In genomic region chr17:7233197-7233596, GRCm38 (mm10) we compare ENCODE assay signal across 19 mouse cellular contexts.
DNase-seq lines count a peak whose midpoint lies in the region; ATAC-seq and TF ChIP-seq lines count a peak whose summit lies in the region.
"Had no signal": no experiment of that assay in that cellular context is flagged by ENCODE, and none has a peak within 500 bp of the region (broad histone marks: within the 10 kb centered on the region; RNA-seq: fewer than 3 reads in every experiment).

No protein-coding gene starts in this region.

- ATAC-seq in forebrain, embryonic 13.5 days = peak; percentile 44; the same call in 1 of the 2 replicates
- no peak for ATAC-seq in midbrain, embryonic 15.5 days (replicated peaks)
- ATAC-seq: CD4-positive, CD25-positive, alpha-beta regulatory T cell, adult 4 months; hindbrain, embryonic 16.5 days; intestine, embryonic 16.5 days; midbrain, embryonic 13.5 days; Patski had no signal

- peaks cover 5% of the 10 kb centered on the region for H3K36me3 ChIP-seq in forebrain, embryonic 13.5 days (ENCODE audit: poor library complexity, severe bottlenecking)
- H3K36me3 ChIP-seq in forebrain, embryonic 10.5 days (replicated peaks) = peaks cover 40% of the 10 kb centered on the region
- peaks cover 27% of the 10 kb centered on the region for H3K36me3 ChIP-seq in limb, embryonic 10.5 days
- H3K36me3 ChIP-seq in midbrain, embryonic 15.5 days (replicated peaks) = no peaks in the 10 kb centered on the region

- no peak overlapping the region for H3K4me3 ChIP-seq in forebrain, embryonic 13.5 days
- no peak overlapping the region for H3K4me3 ChIP-seq in forebrain, embryonic 10.5 days
- no peak overlapping the region for H3K4me3 ChIP-seq in limb, embryonic 10.5 days
- H3K4me3 ChIP-seq in midbrain, embryonic 15.5 days = no peak overlapping the region
- H3K4me3 ChIP-seq: midbrain, embryonic 13.5 days; neural tube, embryonic 13.5 days had no signal

- no peaks in the 10 kb centered on the region for H3K9me3 ChIP-seq in forebrain, embryonic 13.5 days (replicated peaks)
- H3K9me3 ChIP-seq in forebrain, embryonic 10.5 days = no peaks in the 10 kb centered on the region
- H3K9me3 ChIP-seq in limb, embryonic 10.5 days (replicated peaks) = no peaks in the 10 kb centered on the region
- no peaks in the 10 kb centered on the region for H3K9me3 ChIP-seq in midbrain, embryonic 15.5 days
- H3K9me3 ChIP-seq: midbrain, embryonic 13.5 days; neural tube, embryonic 13.5 days had no signal

- no peak for DNase-seq in forebrain, embryonic 10.5 days (ENCODE audit: extremely low spot score, low spot score)
- peak; percentile 39 to 49 for DNase-seq in left cerebral cortex, adult 18-20 months (ENCODE audit: low spot score in 2 of 2)
- no peak for DNase-seq in left cerebral cortex, postnatal 4 days
- DNase-seq in brain, embryonic 14.5 days (ENCODE audit: low read depth) = peak; percentile 64
- no peak for DNase-seq in limb, embryonic 10.5 days (ENCODE audit: low spot score)
- no peak for DNase-seq in urinary bladder, adult 18-20 months (ENCODE audit: low spot score in 2 of 2)
- DNase-seq: adrenal gland, postnatal 10 days; cerebellum, adult 11 months; cerebellum, postnatal 14 days; kidney, postnatal 10 days; liver had no signal

- H3K4me2 ChIP-seq in forebrain, embryonic 13.5 days = no peak overlapping the region
- no peak overlapping the region for H3K4me2 ChIP-seq in midbrain, embryonic 15.5 days
- H3K4me2 ChIP-seq: midbrain, embryonic 13.5 days; neural tube, embryonic 13.5 days had no signal

- intact Hi-C loops in left cerebral cortex, postnatal 4 days (cut with DNase I) = no loop called here

- no peaks in the 10 kb centered on the region for H3K27me3 ChIP-seq in forebrain, embryonic 13.5 days
- no peaks in the 10 kb centered on the region for H3K27me3 ChIP-seq in forebrain, embryonic 10.5 days (ENCODE audit: poor library complexity, severe bottlenecking)
- no peaks in the 10 kb centered on the region for H3K27me3 ChIP-seq in limb, embryonic 10.5 days (ENCODE audit: low read depth, poor library complexity, severe bottlenecking)
- no peaks in the 10 kb centered on the region for H3K27me3 ChIP-seq in midbrain, embryonic 15.5 days (replicated peaks)
- H3K27me3 ChIP-seq: midbrain, embryonic 13.5 days; neural tube, embryonic 13.5 days; Patski had no signal

- no peak for TF ChIP-seq CTCF in brain, embryonic 14.5 days (IDR thresholded peaks at IDR 0.05; ENCODE audit: borderline replicate concordance, extremely low read depth, insufficient read depth, insufficient read length)

- H3K9ac ChIP-seq in forebrain, embryonic 13.5 days = no peak overlapping the region
- no peak overlapping the region for H3K9ac ChIP-seq in midbrain, embryonic 15.5 days
- H3K9ac ChIP-seq: midbrain, embryonic 13.5 days; neural tube, embryonic 13.5 days had no signal

- H3K27ac ChIP-seq in forebrain, embryonic 13.5 days = peak overlapping the region; percentile 58
- no peak overlapping the region for H3K27ac ChIP-seq in forebrain, embryonic 10.5 days
- H3K27ac ChIP-seq in limb, embryonic 10.5 days = 0 out of 2 replicates have a peak overlapping the region, but pooled peaks have one; percentile 30
- no peak overlapping the region for H3K27ac ChIP-seq in midbrain, embryonic 15.5 days
- H3K27ac ChIP-seq: midbrain, embryonic 13.5 days; neural tube, embryonic 13.5 days had no signal

- H3K4me1 ChIP-seq in forebrain, embryonic 13.5 days = peaks cover 14% of the 10 kb centered on the region; the same call in 1 of the 2 replicates
- H3K4me1 ChIP-seq in forebrain, embryonic 10.5 days = no peaks in the 10 kb centered on the region
- no peaks in the 10 kb centered on the region for H3K4me1 ChIP-seq in limb, embryonic 10.5 days
- 0 out of 2 replicates have a peak, but pooled peaks cover 4% of the 10 kb centered on the region for H3K4me1 ChIP-seq in midbrain, embryonic 15.5 days
- H3K4me1 ChIP-seq: midbrain, embryonic 13.5 days had no signal

- no peak for TF ChIP-seq POLR2A in brain, embryonic 14.5 days (IDR thresholded peaks at IDR 0.05; ENCODE audit: borderline replicate concordance, extremely low read depth, insufficient read depth, insufficient read length, poor library complexity, severe bottlenecking)

Comparison
In these comparisons a context has a peak if more than half of its experiments do, and no peak if none do; other contexts are left out.
1. H3K27ac ChIP-seq: peak in forebrain, embryonic 13.5 days (single experiment) and limb, embryonic 10.5 days (single experiment); none in forebrain, embryonic 10.5 days (single experiment) and midbrain, embryonic 15.5 days (single experiment).
2. DNase-seq: peak in left cerebral cortex, adult 18-20 months (2 of 2) and brain, embryonic 14.5 days (single experiment); none in forebrain, embryonic 10.5 days (single experiment), left cerebral cortex, postnatal 4 days (single experiment), limb, embryonic 10.5 days (single experiment) and urinary bladder, adult 18-20 months (0 of 2).